In genomic region chr14:25385644-25386043, GRCm38 (mm10) we compare ENCODE assay signal across 13 mouse cellular contexts.
A peak's percentile ranks its signal among the peaks of the same experiment; 100 is the strongest.
DNase-seq lines count a peak whose midpoint lies in the region; ATAC-seq and TF ChIP-seq lines count a peak whose summit lies in the region.
"Had no signal": no experiment of that assay in that cellular context is flagged by ENCODE, and none has a peak within 500 bp of the region (broad histone marks: within the 10 kb centered on the region; RNA-seq: fewer than 3 reads in every experiment).

No protein-coding gene starts in this region.

- H3K9me3 ChIP-seq in lung, postnatal 0 days (ENCODE audit: low read length) = no peaks in the 10 kb centered on the region
- H3K9me3 ChIP-seq: heart, embryonic 12.5 days; hindbrain, embryonic 13.5 days; midbrain, embryonic 15.5 days; neural tube, embryonic 13.5 days had no signal

- H3K4me1 ChIP-seq in lung, postnatal 0 days (ENCODE audit: insufficient read depth, low read depth, low read length) = no peaks in the 10 kb centered on the region
- H3K4me1 ChIP-seq: midbrain, embryonic 15.5 days had no signal

- no peak overlapping the region for H3K4me3 ChIP-seq in layer of hippocampus, adult 2 months
- no peak overlapping the region for H3K4me3 ChIP-seq in lung, postnatal 0 days (ENCODE audit: low read depth, low read length)
- H3K4me3 ChIP-seq: heart, embryonic 12.5 days; hindbrain, embryonic 13.5 days; midbrain, embryonic 15.5 days; neural tube, embryonic 13.5 days had no signal

- H3K27me3 ChIP-seq in lung, postnatal 0 days (replicated peaks; ENCODE audit: insufficient read depth, low read length) = no peaks in the 10 kb centered on the region
- H3K27me3 ChIP-seq: heart, embryonic 12.5 days; midbrain, embryonic 15.5 days; neural tube, embryonic 13.5 days had no signal

- H3K27ac ChIP-seq in layer of hippocampus, adult 2 months = no peak overlapping the region
- no peak overlapping the region for H3K27ac ChIP-seq in lung, postnatal 0 days (ENCODE audit: low read length)
- H3K27ac ChIP-seq: hindbrain, embryonic 13.5 days; midbrain, embryonic 15.5 days; neural tube, embryonic 13.5 days had no signal

- H3K9ac ChIP-seq in lung, postnatal 0 days (replicated peaks; ENCODE audit: low read depth) = no peak overlapping the region
- H3K9ac ChIP-seq: heart, embryonic 12.5 days; hindbrain, embryonic 13.5 days; midbrain, embryonic 15.5 days; neural tube, embryonic 13.5 days had no signal

- peak; percentile 86 for DNase-seq in heart, adult 11 months
- no peak for DNase-seq in heart, postnatal 4 days
- no peak for DNase-seq in layer of hippocampus, adult 2 months (ENCODE audit: low spot score in 2 of 2)
- no peak for DNase-seq in layer of hippocampus, postnatal 14 days (ENCODE audit: low spot score in 2 of 2)
- DNase-seq in NIH3T3 (ENCODE audit: low read depth) = peak; percentile 31
- no peak for DNase-seq in lung, postnatal 0 days (ENCODE audit: low spot score)
- DNase-seq in thymus, postnatal 14 days = no peak
- DNase-seq in urinary bladder, postnatal 10 days (ENCODE audit: low spot score) = no peak
- DNase-seq: cerebellum, adult 9-11 months had no signal

- WGBS in lung, postnatal 0 days = 34% methylated on average over 5 of the region's 5 CpGs

- H3K36me3 ChIP-seq in lung, postnatal 0 days (ENCODE audit: insufficient read depth, low read length) = no peaks in the 10 kb centered on the region
- H3K36me3 ChIP-seq: heart, embryonic 12.5 days; hindbrain, embryonic 13.5 days; midbrain, embryonic 15.5 days; neural tube, embryonic 13.5 days had no signal

- H3K4me2 ChIP-seq in lung, postnatal 0 days (replicated peaks; ENCODE audit: low read depth, low read length) = no peak overlapping the region
- H3K4me2 ChIP-seq: heart, embryonic 12.5 days; hindbrain, embryonic 13.5 days; midbrain, embryonic 15.5 days; neural tube, embryonic 13.5 days had no signal

- TF ChIP-seq EP300 in lung, postnatal 0 days (IDR thresholded peaks at IDR 0.05) = no peak

- TF ChIP-seq CTCF in layer of hippocampus, adult 2 months (conservative IDR thresholded peaks at IDR 0.05) = peak; percentile 68
- peak; percentile 62 for TF ChIP-seq CTCF in lung, postnatal 0 days (IDR thresholded peaks at IDR 0.05)

- no peak for ATAC-seq in lung, postnatal 0 days
- ATAC-seq: midbrain, embryonic 15.5 days had no signal

Comparison
In these comparisons a context has a peak if more than half of its experiments do, and no peak if none do; other contexts are left out.
1. DNase-seq: peak in heart, adult 11 months (single experiment) and NIH3T3 (single experiment); none in heart, postnatal 4 days (single experiment), layer of hippocampus, adult 2 months (0 of 2), layer of hippocampus, postnatal 14 days (0 of 2), lung, postnatal 0 days (single experiment), thymus, postnatal 14 days (single experiment) and urinary bladder, postnatal 10 days (single experiment).